In genomic region chr10:45009676-45010075, GRCm38 (mm10) we compare ENCODE assay signal across 10 mouse cellular contexts. TPM values are rescaled to one million over a fixed set of nuclear protein-coding genes. Genes with fewer than 3 reads are reported as not detected.
DNase-seq lines count a peak whose midpoint lies in the region; ATAC-seq lines count a peak whose summit lies in the region.
"Had no signal": no experiment of that assay in that cellular context is flagged by ENCODE, and none has a peak within 500 bp of the region (broad histone marks: within the 10 kb centered on the region; RNA-seq: fewer than 3 reads in every experiment).

No protein-coding gene starts in this region.

- H3K27ac ChIP-seq in lung, embryonic 16.5 days (ENCODE audit: low read length), result no peak overlapping the region

- no peak for DNase-seq in lung, postnatal 25 days (ENCODE audit: low spot score)
- peak; percentile 13 to 42 for DNase-seq in frontal cortex, postnatal 14 days (ENCODE audit: low spot score in 2 of 2)
- DNase-seq in left cerebral cortex, postnatal 4 days, result peak; percentile 61
- DNase-seq in right cerebral cortex, postnatal 14 days, result peak; percentile 25
- DNase-seq in liver, result no peak
- DNase-seq in kidney, postnatal 25 days, result no peak
- DNase-seq in B cell, adult 2 months, result no peak
- DNase-seq: cerebellum, adult 18-20 months; thymus, adult 2 months had no signal

- no peaks in the 10 kb centered on the region for H3K36me3 ChIP-seq in lung, embryonic 16.5 days (ENCODE audit: control insufficient read depth, insufficient read depth, low read length)

- no peaks in the 10 kb centered on the region for H3K27me3 ChIP-seq in lung, embryonic 16.5 days (ENCODE audit: control insufficient read depth, insufficient read depth, low read depth, low read length)

- ATAC-seq in lung, embryonic 16.5 days (ENCODE audit: low read depth), result peak; percentile 34; the same call in 1 of the 2 replicates

- WGBS in lung, embryonic 16.5 days, result 49% methylated on average over 10 of the region's 10 CpGs

- no peak overlapping the region for H3K4me3 ChIP-seq in lung, embryonic 16.5 days (ENCODE audit: low read length)

- no peaks in the 10 kb centered on the region for H3K9me3 ChIP-seq in lung, embryonic 16.5 days (ENCODE audit: control insufficient read depth, low read length)

- no peaks in the 10 kb centered on the region for H3K4me1 ChIP-seq in lung, embryonic 16.5 days (replicated peaks; ENCODE audit: control insufficient read depth, insufficient read depth, low read length)

- H3K4me2 ChIP-seq in lung, embryonic 16.5 days (ENCODE audit: low read depth, low read length), result no peak overlapping the region

- H3K9ac ChIP-seq in lung, embryonic 16.5 days (ENCODE audit: low read length), result no peak overlapping the region

- intact Hi-C loops in left cerebral cortex, postnatal 4 days (cut with DNase I), result loop anchor here (10.0 kb wide), 1 partner anchor 555 kb away; no protein-coding TSS in a partner anchor

RNA-seq across cellular contexts. Expression of gene Prep, which starts 57.3 kb away (rescaled TPM):
- 35.3 and 37.1 TPM in 2 replicates for polyA plus RNA-seq in lung, embryonic 16.5 days (2015; fragmentation: Nextera tagmentation; extraction: Ambion mirVana)
- total RNA-seq in left cerebral cortex, postnatal 4 days (2021), result 10 to 100 TPM; 22.9 to 23.8 TPM

Comparison
In these comparisons a context has a peak if more than half of its experiments do, and no peak if none do; other contexts are left out.
1. DNase-seq: peak in frontal cortex, postnatal 14 days (2 of 2), left cerebral cortex, postnatal 4 days (single experiment) and right cerebral cortex, postnatal 14 days (single experiment); none in lung, postnatal 25 days (single experiment), liver (single experiment), kidney, postnatal 25 days (0 of 2) and B cell, adult 2 months (0 of 2).